Mouse (Mus musculus): ENCODE data around the gene Cfap299.

- TF ChIP-seq MYC (IDR thresholded peaks at IDR 0.05; ENCODE audit: low read depth, low read length) (no peak), CTCF (conservative IDR thresholded peaks at IDR 0.05 in 1 of 2, IDR thresholded peaks at IDR 0.05 in 1 of 2; ENCODE audit: low read depth in 2 of 2, low read length in 2 of 2) (no peak), POLR2A (IDR thresholded peaks at IDR 0.05; ENCODE audit: low read depth, low read length) (no peak), MAX (IDR thresholded peaks at IDR 0.05; ENCODE audit: low read length) (no peak), MXI1 (IDR thresholded peaks at IDR 0.05; ENCODE audit: low read depth, low read length) (no peak), GABPA (IDR thresholded peaks at IDR 0.05; ENCODE audit: insufficient replicate concordance, low read depth, low read length) (no peak), ZKSCAN1 (IDR thresholded peaks at IDR 0.05; ENCODE audit: borderline replicate concordance, low read depth, low read length) (no peak), MAFK (IDR thresholded peaks at IDR 0.05; ENCODE audit: insufficient replicate concordance, low read length) (no peak), ZMIZ1 (IDR thresholded peaks at IDR 0.05; ENCODE audit: low read depth, low read length) (no peak), POLR2AphosphoS2 (IDR thresholded peaks at IDR 0.05; ENCODE audit: low read depth, low read length) (no peak), MEF2A (IDR thresholded peaks at IDR 0.05; ENCODE audit: borderline replicate concordance, low read depth, low read length) (no peak), EP300 (IDR thresholded peaks at IDR 0.05; ENCODE audit: low read length) (no peak)
These were observed 97.0 kb downstream of the Cfap299 start for GRCm38 (mm10) chr5:98426112-98426511.
